Mouse (Mus musculus): ENCODE measurements around the gene Nova2. TPM values are rescaled to one million over a fixed set of nuclear protein-coding genes. Genes with fewer than 3 reads are reported as not detected.
A peak's percentile ranks its signal among the peaks of the same experiment; 100 is the strongest.

Gene Nova2
- polyA plus RNA-seq, 1 experiment from 2014 or later: 17.3 TPM

DNA sequence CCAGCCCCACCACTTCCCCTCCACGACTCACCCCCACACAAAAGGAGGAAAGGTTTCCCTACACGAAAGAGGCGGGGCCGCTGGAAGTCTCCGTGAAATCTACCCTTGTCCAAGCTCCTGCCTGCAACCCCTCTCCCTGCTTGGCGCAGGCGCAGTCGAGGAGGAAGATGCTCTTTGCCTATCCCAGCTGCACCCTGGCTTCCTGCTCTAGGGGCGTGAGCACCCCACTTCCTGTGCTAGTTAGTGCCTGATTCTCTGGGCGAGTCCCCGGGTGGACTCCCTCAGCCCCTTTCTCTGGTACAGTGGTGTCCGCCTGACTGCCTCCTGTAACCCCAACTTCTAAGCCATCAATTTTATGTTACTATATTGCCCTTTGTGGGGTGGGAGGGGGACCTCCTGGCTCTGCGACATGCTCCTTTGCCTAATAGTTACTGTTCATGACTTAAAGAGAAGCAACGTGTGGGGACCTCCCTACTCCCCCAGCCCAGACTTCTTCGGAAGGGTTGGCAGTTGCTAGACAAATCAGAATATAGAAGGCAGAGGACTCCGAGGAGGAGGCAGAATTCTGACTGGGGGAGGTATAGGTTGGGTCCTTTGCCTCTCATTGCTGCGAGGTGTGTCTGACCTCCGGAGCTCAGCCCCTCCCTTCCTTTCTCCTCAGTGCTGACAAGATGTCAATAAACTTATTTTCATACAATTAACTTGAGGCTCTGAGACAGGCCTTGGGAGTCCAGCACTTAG, 75.5 kb downstream of the Nova2 start:
- H3K4me3 ChIP-seq (replicated peaks; ENCODE audit: low read length): peak overlapping the region; percentile 18
- WGBS: 52% methylated on average over 18 of the region's 18 CpGs
- H3K9me3 ChIP-seq (ENCODE audit: control insufficient read depth, low read length): no peaks in the 10 kb centered on the region
- H3K4me2 ChIP-seq (ENCODE audit: low read length): peak overlapping the region; percentile 9; the same call in 1 of the 2 replicates
- H3K4me1 ChIP-seq (replicated peaks; ENCODE audit: control insufficient read depth, insufficient read depth, low read length): peaks cover 31% of the 10 kb centered on the region
- no peaks in the 10 kb centered on the region for H3K27me3 ChIP-seq (replicated peaks; ENCODE audit: control insufficient read depth, insufficient read depth, low read length)
- H3K9ac ChIP-seq (replicated peaks; ENCODE audit: low read depth, low read length): peak overlapping the region; percentile 13; the same call in 1 of the 2 replicates
- no peak overlapping the region for H3K27ac ChIP-seq (ENCODE audit: low read length)
- H3K36me3 ChIP-seq (ENCODE audit: control insufficient read depth, insufficient read depth): peaks cover 4% of the 10 kb centered on the region; the same call in 1 of the 2 replicates
- no peak for ATAC-seq

- Histone ChIP-seq H3K9me3 (ENCODE audit: control insufficient read depth, low read length) (no peaks in the 10 kb centered on the region), H3K4me1 (replicated peaks; ENCODE audit: control insufficient read depth, insufficient read depth, low read length) (peaks cover 36% of the 10 kb centered on the region), H3K4me3 (replicated peaks; ENCODE audit: low read length) (no peak overlapping the region), H3K27ac (ENCODE audit: low read length) (no peak overlapping the region), H3K4me2 (ENCODE audit: low read length) (no peak overlapping the region), H3K9ac (replicated peaks; ENCODE audit: low read depth, low read length) (no peak overlapping the region), H3K36me3 (ENCODE audit: control insufficient read depth, insufficient read depth) (peaks cover 6% of the 10 kb centered on the region), H3K27me3 (replicated peaks; ENCODE audit: control insufficient read depth, insufficient read depth, low read length) (no peaks in the 10 kb centered on the region)
- no peak for ATAC-seq
- WGBS: 76% methylated on average over 3 of the region's 3 CpGs
Measured at GRCm38 (mm10) chr7:19001807-19002085, 76.1 kb downstream of the Nova2 start.

GRCm38 (mm10) chr7:19002115-19002514, 76.4 kb downstream of the Nova2 start:
- peaks cover 40% of the 10 kb centered on the region for H3K4me1 ChIP-seq (replicated peaks; ENCODE audit: control insufficient read depth, insufficient read depth, low read length)
- H3K4me3 ChIP-seq (replicated peaks; ENCODE audit: low read length): peak overlapping the region; percentile 48
- H3K36me3 ChIP-seq (ENCODE audit: control insufficient read depth, insufficient read depth): peaks cover 9% of the 10 kb centered on the region
- no peaks in the 10 kb centered on the region for H3K9me3 ChIP-seq (ENCODE audit: control insufficient read depth, low read length)
- H3K27me3 ChIP-seq (replicated peaks; ENCODE audit: control insufficient read depth, insufficient read depth, low read length): no peaks in the 10 kb centered on the region
- H3K27ac ChIP-seq (ENCODE audit: low read length): no peak overlapping the region; the same call in 1 of the 2 replicates
- H3K9ac ChIP-seq (replicated peaks; ENCODE audit: low read depth, low read length): peak overlapping the region; percentile 82
- no peak for ATAC-seq
- H3K4me2 ChIP-seq (ENCODE audit: low read length): peak overlapping the region; percentile 79
- WGBS: 42% methylated on average over 4 of the region's 4 CpGs

GRCm38 (mm10) chr7:19002848-19003498, 77.3 kb downstream of the Nova2 start:
- Histone ChIP-seq H3K36me3 (ENCODE audit: control insufficient read depth, insufficient read depth) (peaks cover 9% of the 10 kb centered on the region), H3K4me1 (replicated peaks; ENCODE audit: control insufficient read depth, insufficient read depth, low read length) (peaks cover 40% of the 10 kb centered on the region), H3K9ac (replicated peaks; ENCODE audit: low read depth, low read length) (peak overlapping the region; percentile 82), H3K27ac (ENCODE audit: low read length) (peak overlapping the region; percentile 65), H3K9me3 (ENCODE audit: control insufficient read depth, low read length) (no peaks in the 10 kb centered on the region), H3K4me2 (ENCODE audit: low read length) (peak overlapping the region; percentile 79), H3K4me3 (replicated peaks; ENCODE audit: low read length) (peak overlapping the region; percentile 48), H3K27me3 (replicated peaks; ENCODE audit: control insufficient read depth, insufficient read depth, low read length) (no peaks in the 10 kb centered on the region)
- peak; percentile 65 for ATAC-seq
- WGBS: 2% methylated on average over 17 of the region's 17 CpGs

GRCm38 (mm10) chr7:19003902-19004630, 78.4 kb downstream of the Nova2 start, which contains the start of gene Irf2bp1:
Gene Irf2bp1, plus strand, starts transcription at chr7:19004044.
- Histone ChIP-seq H3K9ac (replicated peaks; ENCODE audit: low read depth, low read length) (peak within 1 kb of the TSS; percentile 88), H3K27ac (ENCODE audit: low read length) (peak within 1 kb of the TSS; percentile 95), H3K27me3 (replicated peaks; ENCODE audit: control insufficient read depth, insufficient read depth, low read length) (no peaks in the 10 kb centered on the region), H3K4me3 (replicated peaks; ENCODE audit: low read length) (peak within 1 kb of the TSS; percentile 91), H3K4me2 (ENCODE audit: low read length) (peak within 1 kb of the TSS; percentile 87), H3K9me3 (ENCODE audit: control insufficient read depth, low read length) (no peaks in the 10 kb centered on the region), H3K36me3 (ENCODE audit: control insufficient read depth, insufficient read depth) (peaks cover 9% of the 10 kb centered on the region), H3K4me1 (replicated peaks; ENCODE audit: control insufficient read depth, insufficient read depth, low read length) (peaks cover 40% of the 10 kb centered on the region)
- ATAC-seq: peak; percentile 78
- WGBS: under 1% methylated on average over 85 of the region's 90 CpGs

GRCm38 (mm10) chr7:19004631-19005079, 79.0 kb downstream of the Nova2 start:
- Histone ChIP-seq H3K27me3 (replicated peaks; ENCODE audit: control insufficient read depth, insufficient read depth, low read length) (no peaks in the 10 kb centered on the region), H3K4me3 (replicated peaks; ENCODE audit: low read length) (peak overlapping the region; percentile 91), H3K4me1 (replicated peaks; ENCODE audit: control insufficient read depth, insufficient read depth, low read length) (peaks cover 40% of the 10 kb centered on the region), H3K4me2 (ENCODE audit: low read length) (peak overlapping the region; percentile 87), H3K27ac (ENCODE audit: low read length) (peak overlapping the region; percentile 95), H3K36me3 (ENCODE audit: control insufficient read depth, insufficient read depth) (peaks cover 9% of the 10 kb centered on the region), H3K9ac (replicated peaks; ENCODE audit: low read depth, low read length) (peak overlapping the region; percentile 88), H3K9me3 (ENCODE audit: control insufficient read depth, low read length) (no peaks in the 10 kb centered on the region)
- peak; percentile 2 for ATAC-seq
- whole genome bisulfite sequencing: 4% methylated on average over 34 of the region's 34 CpGs

GRCm38 (mm10) chr7:19005417-19006121, 79.9 kb downstream of the Nova2 start:
- 81% methylated on average over 34 of the region's 34 CpGs for WGBS
- no peak overlapping the region for H3K27ac ChIP-seq (ENCODE audit: low read length)
- peaks cover 9% of the 10 kb centered on the region for H3K36me3 ChIP-seq (ENCODE audit: control insufficient read depth, insufficient read depth)
- no peak overlapping the region for H3K4me3 ChIP-seq (replicated peaks; ENCODE audit: low read length)
- peak overlapping the region; percentile 87 for H3K4me2 ChIP-seq (ENCODE audit: low read length)
- peaks cover 40% of the 10 kb centered on the region for H3K4me1 ChIP-seq (replicated peaks; ENCODE audit: control insufficient read depth, insufficient read depth, low read length)
- no peaks in the 10 kb centered on the region for H3K9me3 ChIP-seq (ENCODE audit: control insufficient read depth, low read length)
- no peak for ATAC-seq
- H3K27me3 ChIP-seq (replicated peaks; ENCODE audit: control insufficient read depth, insufficient read depth, low read length): no peaks in the 10 kb centered on the region
- no peak overlapping the region; the same call in 1 of the 2 replicates for H3K9ac ChIP-seq (replicated peaks; ENCODE audit: low read depth, low read length)

GRCm38 (mm10) chr7:19006476-19006875, 80.8 kb downstream of the Nova2 start:
- H3K27ac ChIP-seq (ENCODE audit: low read length): no peak overlapping the region
- WGBS: 8% methylated on average over 12 of the region's 12 CpGs
- no peak for ATAC-seq
- H3K27me3 ChIP-seq (replicated peaks; ENCODE audit: control insufficient read depth, insufficient read depth, low read length): no peaks in the 10 kb centered on the region
- H3K36me3 ChIP-seq (ENCODE audit: control insufficient read depth, insufficient read depth): peaks cover 9% of the 10 kb centered on the region
- no peak overlapping the region for H3K9ac ChIP-seq (replicated peaks; ENCODE audit: low read depth, low read length)
- H3K9me3 ChIP-seq (ENCODE audit: control insufficient read depth, low read length): no peaks in the 10 kb centered on the region
- no peak overlapping the region for H3K4me3 ChIP-seq (replicated peaks; ENCODE audit: low read length)
- no peak overlapping the region; the same call in 1 of the 2 replicates for H3K4me2 ChIP-seq (ENCODE audit: low read length)
- H3K4me1 ChIP-seq (replicated peaks; ENCODE audit: control insufficient read depth, insufficient read depth, low read length): peaks cover 40% of the 10 kb centered on the region
